Mouse (Mus musculus) brain, embryonic 18.5 days (tissue): ENCODE data around the gene Cd3eap.

ENCODE experiments used
- DNase-seq: peaks from one replicate; pipeline ENCODE4 v3.0.0-alpha.2; 2012; ENCODE audit warnings: low read depth, low spot score

The Cd3eap gene

DNA sequence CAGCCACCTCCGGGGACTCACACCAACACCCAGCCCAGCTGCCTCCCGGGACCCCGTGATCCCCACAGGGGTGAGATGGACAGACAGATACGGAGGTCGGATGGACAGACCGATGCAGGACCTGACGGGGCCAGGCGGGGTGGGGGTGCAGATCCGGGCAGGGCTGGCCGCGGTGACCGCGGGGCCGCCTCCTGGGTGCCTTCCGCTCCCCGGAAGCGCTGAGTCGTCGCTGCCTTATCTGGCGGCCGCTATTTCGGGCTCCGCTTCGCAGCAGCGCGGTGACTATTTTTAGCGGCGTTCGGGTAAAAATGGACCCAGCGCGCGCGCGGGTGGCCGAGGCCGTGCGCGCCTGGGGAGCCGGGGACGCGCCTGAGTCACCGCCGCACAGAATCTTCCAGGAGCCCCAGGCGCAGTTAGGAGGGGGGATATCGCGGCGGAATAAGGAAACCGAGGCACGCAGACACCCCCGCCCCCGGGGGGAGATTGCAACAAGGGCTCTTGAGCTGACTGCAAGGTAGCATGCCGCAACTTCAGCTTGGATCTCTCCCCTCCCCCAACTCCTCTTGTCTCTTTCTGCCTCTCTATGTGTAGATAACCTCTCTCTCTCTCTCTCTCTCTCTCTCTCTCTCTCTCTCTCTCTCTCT lies 26.5 kb downstream of the Cd3eap start:
- DNase-seq, result no peak

GRCm38 (mm10) chr7:19331910-19332309 lies 27.4 kb downstream of the Cd3eap start:
- no peak for DNase-seq

DNA sequence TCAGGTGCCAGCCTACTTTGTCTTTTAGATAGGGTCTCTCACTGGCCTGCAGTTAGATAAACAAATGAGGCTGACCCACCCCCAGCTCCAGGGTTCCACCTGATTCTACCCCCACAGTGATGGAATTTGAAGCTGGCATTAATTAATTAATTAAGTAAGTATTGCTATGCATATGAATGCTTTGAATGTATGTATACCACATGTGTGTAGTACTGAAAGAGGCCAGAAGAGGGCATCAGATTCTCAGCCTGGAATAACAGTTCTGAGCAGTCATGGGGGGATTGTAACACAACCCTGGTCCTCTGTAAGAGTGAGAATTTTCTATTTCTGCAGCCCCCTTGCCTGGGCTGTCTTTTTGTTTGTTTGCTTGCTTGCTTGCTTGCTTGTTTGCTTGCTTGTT lies 30.9 kb downstream of the Cd3eap start:
- DNase-seq, result no peak

- DNase-seq, result no peak
Measured at GRCm38 (mm10) chr7:19327782-19328181, 31.5 kb downstream of the Cd3eap start.

- DNase-seq, result no peak
Measured at GRCm38 (mm10) chr7:19327128-19327527, 32.2 kb downstream of the Cd3eap start.

DNA sequence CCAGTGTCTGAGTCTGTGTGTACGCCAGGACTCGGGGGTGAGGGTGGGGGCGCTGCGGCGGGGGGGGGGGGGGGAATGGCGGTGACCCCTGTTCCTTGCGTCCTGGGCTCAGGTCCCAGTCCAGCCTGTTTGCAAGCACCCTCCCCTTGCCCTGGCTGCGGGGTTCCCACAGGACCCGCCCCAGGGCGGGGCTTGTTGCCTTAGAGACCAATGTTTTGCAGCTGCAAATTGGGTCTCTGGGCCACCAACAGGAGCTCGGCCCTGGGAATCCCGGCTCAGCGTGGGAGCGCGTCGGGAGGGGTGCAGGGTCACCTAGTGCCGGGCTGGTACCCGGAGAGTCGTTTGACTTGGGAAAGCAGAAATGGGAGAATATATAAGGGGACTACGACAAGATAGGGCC lies 32.9 kb downstream of the Cd3eap start:
- no peak for DNase-seq

GRCm38 (mm10) chr7:19325262-19326199 lies 33.8 kb downstream of the Cd3eap start:
- no peak for DNase-seq

- DNase-seq, result no peak
Measured at GRCm38 (mm10) chr7:19324221-19324620, 35.1 kb downstream of the Cd3eap start.

DNA sequence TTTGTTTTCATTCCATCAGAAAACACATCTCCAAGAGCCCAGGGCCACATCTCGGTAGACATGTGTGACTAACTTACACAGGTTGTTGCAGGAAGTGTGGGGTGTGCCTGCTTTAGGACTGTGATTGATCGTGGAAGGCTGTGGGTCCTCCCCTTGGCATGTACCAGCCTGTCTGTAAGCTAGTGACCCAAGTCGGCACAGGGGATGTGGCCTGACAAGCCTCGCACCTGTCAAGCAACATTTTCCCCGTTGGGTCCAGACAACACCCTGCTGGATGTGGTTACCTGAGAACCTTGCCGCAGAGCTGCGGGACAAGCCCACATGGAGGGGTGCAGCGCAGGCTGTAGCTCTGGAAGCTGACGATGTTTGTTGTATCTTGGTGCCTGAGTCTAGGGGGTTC lies 36.8 kb downstream of the Cd3eap start:
- DNase-seq, result no peak

DNA sequence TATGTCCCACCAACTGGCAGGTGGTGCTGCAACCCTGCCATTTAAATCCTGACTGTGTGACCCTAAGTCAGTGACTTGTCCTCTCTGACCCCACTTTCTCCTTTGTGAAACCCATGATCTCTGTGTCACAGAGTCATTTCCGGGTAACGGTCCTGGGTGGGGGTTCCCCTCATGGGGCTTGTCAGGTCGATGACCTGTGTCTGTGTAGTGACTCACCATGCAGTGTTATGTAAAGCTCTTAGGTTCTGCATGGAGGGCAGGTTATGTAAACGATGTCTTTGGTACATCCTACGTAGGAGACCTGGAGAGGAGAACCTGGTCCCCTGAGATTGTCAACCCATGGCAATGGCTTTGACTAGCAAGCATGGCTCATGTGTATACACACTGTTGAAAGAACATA lies 37.8 kb downstream of the Cd3eap start:
- DNase-seq, result no peak

DNA sequence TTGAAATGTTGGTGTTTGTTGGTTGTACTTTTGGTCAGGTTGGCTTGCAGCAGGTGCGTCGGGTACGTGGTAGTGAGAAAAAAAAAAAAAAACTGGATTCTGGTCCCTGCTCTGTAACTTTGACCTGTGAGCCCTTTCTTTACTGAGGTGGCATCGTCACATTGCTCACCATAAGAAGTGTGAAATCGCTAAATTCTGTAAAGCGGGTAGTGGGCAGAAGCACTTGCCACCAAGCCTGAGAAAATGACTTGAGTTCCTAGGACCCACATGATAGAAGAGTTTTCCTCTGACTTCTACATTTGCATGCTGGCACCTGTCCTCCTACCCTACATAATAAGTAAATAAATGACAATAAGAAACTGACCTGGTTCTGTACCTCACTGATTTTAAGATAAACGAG lies 38.6 kb downstream of the Cd3eap start:
- no peak for DNase-seq

GRCm38 (mm10) chr7:19319906-19320305 lies 39.4 kb downstream of the Cd3eap start:
- peak; percentile 92 for DNase-seq

DNA sequence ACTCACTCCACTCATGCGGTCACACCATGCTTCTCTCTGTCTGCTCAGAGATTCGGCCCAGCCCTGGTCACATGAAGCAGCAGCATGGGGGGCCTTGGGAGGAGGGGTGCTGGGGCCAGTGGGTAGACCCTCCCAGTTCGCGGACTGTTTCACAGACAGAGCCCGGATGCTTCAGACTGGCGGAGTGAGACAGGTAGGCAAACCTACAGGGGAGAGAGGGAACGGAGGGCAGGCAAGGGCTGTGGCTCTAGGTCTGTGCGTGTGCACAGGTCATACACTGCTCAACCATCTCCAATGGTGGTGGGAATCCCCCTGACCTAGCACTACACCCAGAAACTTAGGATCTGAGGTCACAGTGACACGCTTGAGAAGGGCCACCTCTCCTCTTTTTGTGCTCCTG lies 39.8 kb downstream of the Cd3eap start:
- DNase-seq, result no peak

GRCm38 (mm10) chr7:19318676-19319075 lies 40.6 kb downstream of the Cd3eap start:
- DNase-seq, result no peak

DNA sequence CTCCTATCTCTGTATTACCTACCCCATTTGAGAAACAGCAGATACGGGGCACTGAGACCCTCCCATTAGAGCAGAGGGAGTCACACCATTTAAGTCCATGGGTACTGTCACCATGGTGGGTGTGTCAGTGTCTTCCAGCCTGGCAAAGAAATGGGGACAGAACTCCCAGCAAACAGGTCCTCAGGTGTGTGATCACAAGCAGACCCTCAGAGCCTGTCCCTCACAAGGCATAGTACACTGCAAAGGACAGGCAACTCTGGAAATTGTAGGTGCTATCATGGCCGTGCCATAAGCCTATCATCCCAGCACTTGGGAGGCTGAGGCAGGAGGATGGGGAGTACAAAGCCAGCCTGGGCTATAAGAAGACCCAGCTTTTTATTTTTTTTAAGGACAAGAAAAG lies 41.1 kb downstream of the Cd3eap start:
- DNase-seq, result no peak

- DNase-seq, result no peak
Measured at GRCm38 (mm10) chr7:19316451-19317161, 42.7 kb downstream of the Cd3eap start.

DNA sequence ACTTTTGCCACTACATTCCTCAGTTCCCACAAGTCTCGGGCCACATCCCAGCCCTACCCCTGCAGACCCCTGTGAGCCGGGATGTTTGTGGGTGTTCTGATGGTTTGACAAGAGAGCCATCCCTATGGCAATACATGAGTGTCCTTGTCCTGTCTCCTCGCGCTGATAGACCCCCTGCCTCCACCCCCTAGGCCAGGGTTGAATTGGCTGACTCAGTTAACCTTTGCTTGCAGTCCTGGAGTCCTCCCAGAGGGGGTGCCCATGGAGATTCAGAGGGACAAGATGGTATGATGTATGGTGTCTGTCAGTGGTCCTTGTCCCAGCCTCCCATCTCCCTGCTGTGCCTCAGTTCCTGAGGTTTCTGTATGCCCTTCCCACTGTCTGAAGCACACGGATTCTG lies 45.2 kb downstream of the Cd3eap start:
- DNase-seq, result no peak

GRCm38 (mm10) chr7:19311991-19312390 lies 47.3 kb downstream of the Cd3eap start:
- DNase-seq, result no peak

DNA sequence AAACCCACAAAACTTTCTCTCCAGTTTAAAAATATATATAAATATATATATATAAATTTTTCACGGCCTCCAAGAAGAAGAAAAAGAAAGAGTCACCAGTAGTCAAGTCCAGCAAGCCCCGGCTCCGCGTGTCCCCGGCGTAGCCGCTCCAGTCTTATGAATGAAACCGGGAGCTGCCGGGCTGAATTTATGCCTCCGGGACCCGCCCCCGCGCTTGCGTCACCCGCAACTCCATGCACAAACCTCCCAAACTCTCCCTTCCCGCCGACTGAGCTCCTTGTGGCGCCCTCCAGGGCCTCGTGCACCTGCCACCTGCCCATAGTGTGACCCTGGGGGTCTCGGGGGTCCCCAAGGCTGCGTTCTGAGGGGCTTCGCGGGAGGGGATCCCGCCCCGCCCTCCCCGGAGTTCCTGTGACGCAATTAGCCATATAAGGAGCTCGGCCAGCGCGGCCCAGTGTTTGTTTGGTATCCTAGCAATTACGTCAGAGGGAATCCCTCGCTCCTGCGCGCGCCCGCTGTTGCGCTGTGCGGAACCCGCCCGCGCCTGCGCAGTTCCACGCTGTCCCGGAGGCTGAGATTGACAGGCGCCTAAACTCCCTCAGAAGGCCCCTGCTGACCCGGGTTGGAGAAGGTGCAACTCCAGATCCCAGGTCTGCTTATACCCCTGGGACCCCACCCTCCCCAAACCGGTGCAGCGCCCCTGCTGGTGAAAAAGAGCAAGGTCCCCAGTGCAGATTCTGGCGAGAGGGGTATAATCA lies 49.2 kb downstream of the Cd3eap start, which contains the start of gene Fosb:
Gene Fosb (minus strand): TSS at position 168 of the 758 bp plus-strand sequence.
- DNase-seq, result peak; percentile 87

- DNase-seq, result no peak
Measured at GRCm38 (mm10) chr7:19309278-19309883, 49.9 kb downstream of the Cd3eap start.
